Mouse (Mus musculus) spleen, postnatal 10 days (tissue): ENCODE results near the gene Grk2.
"Not testable (repeated sequence)": the region's sequence is repeated elsewhere in the genome, so short reads cannot be mapped to it uniquely, and the experiment has no call there.

Experiments used
- DNase-seq, 2 experiments: peaks; one replicate each; pipeline ENCODE4 v3.0.0; 2021 to 2022; ENCODE audit warnings: low spot score in 2 of 2

Gene Grk2

GRCm38 (mm10) chr19:4270187-4270586 lies 35.8 kb downstream of the Grk2 start:
- DNase-seq = no peak

DNA sequence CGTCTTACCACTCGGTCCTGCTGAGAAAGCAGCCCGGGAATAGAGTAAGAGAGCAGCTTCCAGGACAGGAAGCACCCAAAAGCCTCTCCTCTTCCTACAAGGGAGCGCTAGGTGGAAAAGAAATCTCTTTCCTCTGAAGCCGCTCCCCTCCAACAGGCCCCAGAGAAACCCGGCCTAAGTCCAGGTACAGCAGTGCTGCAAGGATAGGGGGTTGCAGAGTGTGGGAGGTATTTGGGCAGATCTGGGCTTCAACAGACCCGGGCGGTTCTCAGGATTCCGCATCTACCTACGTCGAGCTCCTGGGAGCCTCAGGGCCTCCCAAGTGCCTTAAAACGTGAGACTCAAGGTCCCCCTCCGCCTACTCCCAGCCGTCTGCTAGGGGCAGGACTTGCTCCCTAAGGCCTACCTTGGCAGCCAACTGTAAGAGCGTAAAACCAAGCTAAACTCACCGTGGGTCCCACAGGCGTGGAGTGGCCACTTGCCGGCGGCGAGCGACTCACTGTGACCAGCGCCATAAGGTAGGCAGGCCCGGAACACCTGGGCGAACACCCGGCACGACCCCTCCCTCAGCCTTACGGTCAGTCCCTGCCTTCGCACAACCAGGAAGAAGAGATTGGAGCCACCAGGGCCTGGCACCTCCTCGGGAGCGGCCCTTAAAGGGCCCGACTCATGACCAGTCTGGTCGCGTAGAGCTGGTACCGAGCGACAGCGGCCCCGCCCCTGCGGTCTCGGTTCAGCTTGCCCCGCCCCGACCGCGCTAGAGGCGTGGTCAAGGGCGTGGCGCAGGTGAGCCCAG lies 37.3 kb downstream of the Grk2 start, which contains the start of gene Ssh3:
TSS of gene Ssh3 (minus strand) at position 615 of the 796 bp plus-strand sequence.
- peak; percentile 51 to 74 for DNase-seq

GRCm38 (mm10) chr19:4265956-4266355 lies 40.1 kb downstream of the Grk2 start:
- DNase-seq = no peak

- DNase-seq = no peak
Observed at GRCm38 (mm10) chr19:4264171-4264780, 41.7 kb downstream of the Grk2 start.

- DNase-seq = no peak
Observed at GRCm38 (mm10) chr19:4263702-4264101, 42.3 kb downstream of the Grk2 start.

DNA sequence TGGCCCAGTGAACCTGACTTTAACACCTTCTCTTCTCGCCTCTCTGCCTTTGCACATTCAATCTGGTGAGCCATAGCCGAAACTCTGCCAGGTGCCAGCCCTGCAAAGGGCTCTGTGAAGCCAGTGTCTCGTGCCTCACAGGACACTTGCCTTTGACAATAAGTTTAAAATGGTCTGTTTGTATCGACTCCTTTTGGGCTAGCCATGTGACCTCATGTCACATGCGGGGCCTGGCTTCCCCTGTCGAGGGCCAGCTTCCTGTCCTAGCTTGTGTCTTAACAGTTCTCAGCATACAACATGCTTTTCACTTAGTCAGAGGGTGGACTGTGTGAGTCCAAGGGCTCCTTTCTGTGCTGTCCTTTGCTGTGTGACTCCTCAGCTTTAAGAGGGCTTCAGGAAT lies 43.3 kb downstream of the Grk2 start:
- no peak for DNase-seq

DNA sequence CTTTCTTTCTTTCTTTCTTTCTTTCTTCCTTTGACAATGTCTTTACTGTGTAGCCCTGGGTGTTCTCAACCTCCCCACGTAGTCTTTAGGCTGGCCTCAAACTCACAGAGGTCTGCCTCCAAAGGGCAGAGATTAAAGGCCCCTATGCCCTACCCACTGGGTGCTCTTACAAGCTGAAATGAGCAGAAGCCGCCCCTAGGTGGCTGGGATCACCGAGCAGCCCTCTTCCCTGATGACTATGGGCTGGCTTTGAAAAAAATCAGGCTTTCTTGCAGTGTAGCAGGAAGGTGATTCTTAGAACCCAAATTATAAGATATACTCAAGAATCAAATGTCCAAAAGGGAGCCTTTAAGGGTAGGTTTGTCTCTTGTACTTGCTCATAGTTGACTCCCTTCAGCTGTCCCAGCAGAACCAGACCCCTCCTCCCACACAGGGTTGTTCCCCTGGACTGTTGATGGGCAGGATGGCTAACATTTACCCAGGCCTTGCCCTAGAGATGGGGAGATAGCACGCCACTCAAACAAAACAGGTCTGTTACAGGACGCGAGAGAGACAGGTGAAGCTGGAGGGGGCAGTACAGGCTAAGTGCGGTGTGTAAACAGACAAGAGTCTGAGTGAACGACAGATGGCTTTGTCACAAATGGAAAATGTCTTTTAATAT lies 44.9 kb downstream of the Grk2 start:
- peak in 1 of 2 experiments; percentile 52 for DNase-seq

GRCm38 (mm10) chr19:4257897-4258252 lies 48.1 kb downstream of the Grk2 start:
- DNase-seq = no peak

DNA sequence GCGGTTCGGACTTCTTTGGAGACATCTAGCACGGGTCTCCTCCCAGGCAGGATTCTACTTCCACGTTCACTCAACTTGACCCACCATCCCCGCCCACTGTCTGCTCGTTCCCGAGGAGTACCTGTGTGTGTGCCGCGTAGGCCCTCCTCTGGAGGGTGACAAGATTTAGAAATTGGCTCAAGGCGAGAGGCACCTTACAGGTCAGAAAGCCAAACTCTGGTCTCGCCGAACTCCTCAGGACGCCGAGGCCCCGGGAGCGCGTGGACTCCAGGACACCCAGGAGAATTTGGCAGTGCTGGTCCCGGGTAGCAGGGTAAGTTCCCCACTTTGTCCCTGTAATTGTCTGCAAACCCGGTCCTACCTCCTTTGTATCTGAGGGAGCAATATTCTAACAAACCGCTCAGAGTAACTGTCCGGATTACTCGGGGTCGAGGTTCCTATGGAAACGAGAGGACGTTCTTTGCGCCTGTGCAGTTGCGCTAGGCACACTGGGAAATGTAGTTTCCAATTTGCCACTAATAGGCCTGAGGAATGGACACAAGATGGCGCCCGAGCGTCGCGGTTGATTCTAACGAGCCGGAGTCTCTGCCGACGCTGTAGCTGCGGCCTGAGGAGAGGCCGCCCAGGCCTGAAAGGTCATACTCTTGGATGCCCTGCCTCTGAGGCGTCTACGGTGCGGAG lies 48.7 kb downstream of the Grk2 start:
- DNase-seq = peak; percentile 87 to 95

- DNase-seq = no peak
Observed at GRCm38 (mm10) chr19:4255583-4256162, 50.3 kb downstream of the Grk2 start.

- DNase-seq = no peak
Observed at GRCm38 (mm10) chr19:4254230-4254629, 51.8 kb downstream of the Grk2 start.

DNA sequence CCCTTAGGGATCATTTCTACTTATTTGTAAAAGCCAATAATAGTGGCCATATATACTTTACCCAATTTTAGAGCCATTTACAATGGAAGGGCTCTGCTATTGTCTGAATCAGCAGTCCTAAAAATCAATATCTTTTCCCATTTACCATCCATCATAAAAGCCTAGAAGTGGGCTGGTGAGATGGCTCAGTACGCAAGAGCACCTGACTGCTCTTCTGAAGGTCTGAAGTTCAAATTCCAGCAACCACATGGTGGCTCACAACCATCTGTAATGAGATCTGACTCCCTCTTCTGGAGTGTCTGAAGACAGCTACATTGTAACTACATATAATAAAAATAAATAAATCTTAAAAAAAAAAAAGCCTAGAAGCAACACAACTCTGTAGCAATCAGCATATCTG lies 57.3 kb downstream of the Grk2 start:
- DNase-seq = not testable (repeated sequence)

DNA sequence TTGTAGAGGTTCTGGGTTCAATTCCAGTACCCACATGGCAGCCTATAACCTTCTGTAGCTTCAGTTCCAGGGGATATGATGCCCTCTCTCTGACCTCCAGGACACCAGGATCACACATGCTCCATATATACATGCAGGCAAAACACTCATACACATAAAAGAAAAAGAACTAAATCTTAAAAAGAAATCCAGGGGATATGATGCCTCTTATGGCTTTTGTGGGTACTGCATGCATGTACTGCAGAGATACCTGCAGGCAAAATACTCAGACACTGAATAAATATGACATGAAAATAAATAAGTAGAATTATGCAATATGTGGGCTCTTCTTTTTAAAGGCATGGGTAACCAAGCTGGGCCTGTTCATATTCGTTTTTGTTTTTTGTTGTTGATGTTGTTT lies 59.0 kb downstream of the Grk2 start:
- DNase-seq = no peak

DNA sequence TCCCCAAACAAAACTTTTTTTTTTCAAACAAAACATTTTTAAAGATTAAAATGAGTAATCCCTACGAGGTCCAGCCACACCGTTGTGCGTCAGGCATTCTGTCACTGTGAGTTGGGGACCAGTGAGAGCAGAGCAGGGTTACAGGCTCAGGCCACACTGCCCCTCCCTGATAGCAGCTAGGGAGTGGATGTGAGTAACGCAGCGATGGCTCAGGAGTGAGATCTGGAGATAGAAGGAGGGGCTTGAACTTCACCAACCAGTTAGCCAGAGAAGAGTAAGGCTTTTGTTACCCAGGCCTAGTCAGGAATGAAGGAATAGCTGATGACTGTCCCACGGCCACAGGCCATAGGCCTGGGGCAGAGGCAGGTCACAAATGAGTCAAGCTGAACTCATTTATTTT lies 61.2 kb downstream of the Grk2 start:
- DNase-seq = no peak

DNA sequence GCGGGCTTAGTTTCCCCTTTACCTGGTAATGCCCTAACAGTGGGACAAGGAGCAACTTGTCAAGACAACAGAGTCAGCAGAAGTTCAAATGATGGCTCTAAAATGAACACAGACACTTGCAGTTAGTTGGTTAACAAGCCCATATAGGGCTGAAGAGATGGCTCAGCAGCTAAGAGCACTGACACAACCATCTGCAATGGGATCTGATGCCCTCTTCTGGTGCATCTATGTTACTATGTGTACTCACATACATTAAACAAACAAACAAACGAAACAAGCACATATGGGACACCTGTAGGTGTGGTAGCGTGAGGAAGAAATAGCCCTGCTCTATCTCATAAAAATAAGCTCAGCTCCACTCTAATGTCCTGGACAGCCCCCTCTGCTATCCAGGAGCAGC lies 63.6 kb downstream of the Grk2 start:
- DNase-seq = no peak

DNA sequence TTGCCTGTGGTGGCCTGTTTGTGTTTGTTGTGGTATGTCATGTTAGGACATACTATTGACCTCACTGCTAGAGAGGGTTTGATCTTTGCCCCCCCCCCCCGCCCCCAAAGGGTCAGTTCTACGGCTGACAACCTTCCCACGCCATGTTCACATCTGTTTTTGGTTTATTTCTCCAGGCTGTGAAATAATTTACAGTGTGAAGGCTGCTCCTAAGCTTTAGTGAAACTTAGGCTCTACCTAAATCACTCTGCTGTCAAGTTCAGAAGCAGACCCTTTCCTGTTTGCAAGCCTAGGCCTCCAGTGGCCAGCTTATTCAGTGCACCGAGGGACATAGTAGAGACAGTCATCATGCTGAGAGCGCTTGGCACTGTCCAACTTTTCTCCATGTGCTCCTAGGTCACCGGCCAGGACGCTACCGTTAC lies 65.8 kb downstream of the Grk2 start:
- DNase-seq = no peak
